Mouse (Mus musculus): ENCODE measurements at regions not wholly inside any gene's neighbourhood (a gene's known extent, or its start where the extent isn't known, plus 50 kb on each side); places are given as distances from the start of the nearest gene placed in this dataset.

DNA sequence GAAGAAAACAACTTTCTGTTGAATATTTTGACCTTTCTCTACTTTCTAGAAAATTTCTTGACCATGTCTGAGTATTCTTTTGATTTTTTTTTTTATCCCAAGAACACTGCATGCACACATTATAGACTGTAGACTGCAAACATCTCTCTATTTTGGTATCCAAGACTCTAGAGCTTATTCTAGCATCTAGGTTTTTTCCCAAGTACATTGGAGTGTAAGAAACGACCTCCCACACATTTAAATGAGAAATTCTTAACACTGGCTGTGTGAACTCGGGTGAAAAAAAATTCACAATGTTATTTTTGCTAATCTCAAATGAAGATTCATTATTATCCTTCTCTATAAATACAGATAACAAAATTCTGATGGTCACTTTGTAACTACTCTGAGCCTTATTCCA lies 112.0 kb upstream of the Dpt start:
- WGBS = 79% methylated on average over 2 of the region's 2 CpGs
- H3K27me3 ChIP-seq (ENCODE audit: insufficient read depth, poor library complexity, severe bottlenecking) = no peaks in the 10 kb centered on the region
- H3K9me3 ChIP-seq = no peaks in the 10 kb centered on the region

DNA sequence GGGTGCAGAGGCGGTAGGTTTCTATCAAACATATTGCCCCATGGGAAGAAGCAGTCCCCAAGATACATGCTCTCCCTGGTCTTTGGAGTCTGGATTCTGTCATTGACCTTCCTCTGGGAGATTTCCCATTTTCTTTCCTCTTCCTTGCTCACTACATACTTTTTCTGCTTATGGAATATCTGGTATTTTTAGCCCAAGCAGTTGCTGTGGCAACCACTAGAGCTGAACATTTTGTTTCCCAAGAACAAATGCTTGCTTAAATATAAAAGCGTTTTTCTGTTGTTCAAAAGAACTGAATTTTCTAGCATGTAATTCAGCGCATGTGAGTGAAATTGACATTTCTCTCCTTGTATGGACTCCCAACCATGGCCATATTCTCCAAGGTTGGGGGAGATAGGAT lies 112.7 kb upstream of the Dpt start:
- Histone ChIP-seq H3K27ac (no peak overlapping the region), H3K27me3 (ENCODE audit: insufficient read depth, poor library complexity, severe bottlenecking) (no peaks in the 10 kb centered on the region), H3K36me3 (no peaks in the 10 kb centered on the region), H3K9me3 (no peaks in the 10 kb centered on the region), H3K4me1 (replicated peaks) (no peaks in the 10 kb centered on the region), H3K4me3 (no peak overlapping the region)
- whole genome bisulfite sequencing = 92% methylated on average over 3 of the region's 3 CpGs
- no peak for DNase-seq (ENCODE audit: low spot score)

More for the DNA sequence above, 112.0 kb upstream of the Dpt start:
- Histone ChIP-seq H3K27ac (no peak overlapping the region), H3K4me3 (no peak overlapping the region), H3K36me3 (no peaks in the 10 kb centered on the region), H3K4me1 (replicated peaks) (no peaks in the 10 kb centered on the region)
- DNase-seq (ENCODE audit: low spot score) = no peak

DNA sequence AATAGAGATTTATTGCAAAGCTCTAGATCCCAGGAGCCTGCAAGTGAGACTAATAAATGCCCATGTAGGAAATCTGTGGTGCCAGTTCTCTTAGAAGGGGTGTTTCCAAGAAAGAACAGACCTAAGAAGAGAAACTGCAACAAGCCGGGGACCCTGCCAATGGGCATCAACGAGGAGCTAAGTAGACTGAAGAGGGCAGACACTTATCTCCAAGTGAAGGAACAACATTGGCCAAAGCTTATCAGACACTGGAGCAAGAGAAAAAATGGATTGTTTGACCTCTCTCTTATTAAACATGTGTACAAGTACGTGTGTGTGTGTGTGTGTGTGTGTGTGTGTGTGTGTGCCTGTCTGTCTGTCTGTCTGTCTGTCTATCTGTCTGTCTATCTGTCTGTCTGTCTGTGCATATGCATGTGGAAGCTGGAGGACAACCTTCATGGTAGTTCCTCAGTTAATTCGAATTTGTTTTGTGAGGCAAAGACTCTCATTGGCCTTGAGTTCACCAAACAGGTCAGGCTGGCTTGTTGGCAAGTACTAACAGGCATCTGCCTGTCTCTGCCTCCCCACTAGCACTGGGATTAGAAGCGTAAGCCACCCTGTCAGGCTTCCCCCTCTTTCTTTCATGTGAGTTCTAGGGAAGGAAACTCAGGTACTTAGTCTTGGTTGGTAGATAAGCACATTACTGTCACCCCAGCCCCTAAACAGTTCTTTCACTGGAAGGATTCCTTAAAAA lies 113.4 kb upstream of the Dpt start:
- no peaks in the 10 kb centered on the region for H3K9me3 ChIP-seq
- no peak overlapping the region for H3K27ac ChIP-seq
- H3K36me3 ChIP-seq = no peaks in the 10 kb centered on the region
- 84% methylated on average over 5 of the region's 5 CpGs for WGBS
- no peak overlapping the region for H3K4me3 ChIP-seq
- DNase-seq (ENCODE audit: low spot score) = no peak
- no peaks in the 10 kb centered on the region for H3K27me3 ChIP-seq (ENCODE audit: insufficient read depth, poor library complexity, severe bottlenecking)
- no peaks in the 10 kb centered on the region for H3K4me1 ChIP-seq (replicated peaks)

DNA sequence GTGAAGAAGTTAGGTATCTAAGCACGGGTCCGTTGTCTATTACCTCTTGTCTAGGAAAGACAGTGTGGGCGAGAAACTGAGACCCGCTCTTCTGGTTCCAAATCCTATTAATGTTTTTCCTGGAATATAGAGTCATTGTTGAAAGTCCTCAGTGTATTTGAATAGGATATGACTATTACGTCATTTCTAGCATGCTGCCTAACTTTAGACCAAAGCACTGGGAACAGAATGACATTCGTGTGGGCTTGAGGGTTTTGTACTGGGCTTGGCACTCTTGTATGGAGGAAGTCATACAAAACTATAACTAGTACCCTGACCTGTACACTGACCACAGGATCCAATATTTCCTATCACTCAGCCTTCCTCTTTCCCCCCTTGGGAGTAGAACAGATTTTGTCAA lies 114.0 kb upstream of the Dpt start:
- WGBS = 94% methylated on average over 6 of the region's 6 CpGs
- H3K27me3 ChIP-seq (ENCODE audit: insufficient read depth, poor library complexity, severe bottlenecking) = no peaks in the 10 kb centered on the region

DNA sequence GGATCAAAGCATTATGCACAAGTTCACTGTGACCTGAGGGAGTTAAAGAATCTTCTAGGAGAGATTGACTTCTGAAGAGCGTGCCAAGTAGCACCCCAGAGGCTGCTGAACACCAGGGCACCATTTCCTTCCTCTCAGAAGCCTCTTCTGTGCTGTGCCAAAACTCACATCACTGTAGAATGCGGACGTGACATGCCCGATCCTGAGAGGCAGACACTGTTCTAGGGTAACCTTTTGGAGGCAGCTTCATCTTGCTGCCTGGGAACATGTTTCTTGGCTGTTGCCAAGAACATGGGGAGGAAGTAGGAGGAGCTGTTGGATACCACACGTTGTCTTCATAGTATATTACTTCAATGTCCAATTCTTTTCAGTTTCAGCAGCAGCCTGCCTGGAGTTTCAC lies 114.9 kb upstream of the Dpt start:
- 76% methylated on average over 5 of the region's 5 CpGs for WGBS
- 0 out of 2 replicates have a peak, but pooled peaks cover 5% of the 10 kb centered on the region for H3K9me3 ChIP-seq
- no peak overlapping the region for H3K4me3 ChIP-seq
- H3K27me3 ChIP-seq (ENCODE audit: insufficient read depth, poor library complexity, severe bottlenecking) = no peaks in the 10 kb centered on the region
- DNase-seq (ENCODE audit: low spot score) = no peak
- H3K4me1 ChIP-seq (replicated peaks) = no peaks in the 10 kb centered on the region
- no peaks in the 10 kb centered on the region for H3K36me3 ChIP-seq
- no peak overlapping the region for H3K27ac ChIP-seq

More for the DNA sequence above, 114.0 kb upstream of the Dpt start:
- H3K4me1 ChIP-seq (replicated peaks) = no peaks in the 10 kb centered on the region
- DNase-seq (ENCODE audit: low spot score) = no peak
- no peaks in the 10 kb centered on the region for H3K9me3 ChIP-seq
- no peak overlapping the region for H3K27ac ChIP-seq
- no peaks in the 10 kb centered on the region for H3K36me3 ChIP-seq
- H3K4me3 ChIP-seq = no peak overlapping the region

DNA sequence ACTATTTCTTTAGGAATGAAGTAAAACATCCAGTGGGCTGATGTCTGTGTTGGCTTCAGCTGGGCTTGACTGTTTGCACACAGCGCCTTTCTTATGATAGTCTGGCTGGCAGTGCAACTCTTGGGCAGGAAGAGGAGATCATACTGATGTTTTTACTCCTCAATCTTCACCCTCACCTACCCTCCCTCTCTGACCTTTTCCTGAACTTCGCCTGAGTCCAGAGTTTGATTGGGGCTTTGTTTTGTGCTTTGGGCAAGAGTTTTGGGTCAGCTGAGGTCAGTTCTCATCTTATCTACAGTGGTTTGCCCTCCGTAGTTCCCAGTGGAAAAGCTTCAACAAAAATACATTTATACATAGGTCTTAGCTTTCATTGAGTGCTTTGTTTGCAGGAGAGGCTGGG lies 118.1 kb upstream of the Dpt start:
- H3K4me3 ChIP-seq = no peak overlapping the region
- DNase-seq (ENCODE audit: low spot score) = no peak

DNA sequence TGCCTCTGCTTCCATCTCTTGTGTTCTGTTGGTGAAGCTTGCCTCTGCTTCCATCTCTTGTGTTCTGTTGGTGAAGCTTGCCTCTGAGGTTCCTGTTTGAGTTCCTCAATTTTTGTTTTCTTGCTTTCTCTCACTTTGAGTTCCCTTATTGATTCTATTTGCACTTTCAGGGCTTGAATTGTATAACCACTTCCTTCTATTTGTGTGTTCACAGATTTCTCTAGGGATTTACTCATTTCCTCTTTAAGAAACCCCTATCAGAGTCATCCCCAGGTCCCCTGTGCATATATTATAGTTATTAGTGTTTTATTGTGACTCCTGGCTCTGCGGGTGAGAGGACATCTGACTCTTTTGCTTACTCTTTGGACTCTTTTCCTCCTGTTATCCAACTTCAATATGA lies 144.2 kb upstream of the Dpt start:
- Histone ChIP-seq H3K36me3 (no peaks in the 10 kb centered on the region), H3K27ac (no peak overlapping the region), H3K4me1 (replicated peaks) (no peaks in the 10 kb centered on the region), H3K9me3 (no peaks in the 10 kb centered on the region), H3K27me3 (ENCODE audit: insufficient read depth, poor library complexity, severe bottlenecking) (no peaks in the 10 kb centered on the region), H3K4me3 (no peak overlapping the region)
- DNase-seq (ENCODE audit: low spot score) = no peak
- WGBS = 91% methylated on average over 1 of the region's 1 CpGs

More for the DNA sequence above, 118.1 kb upstream of the Dpt start:
- 67% methylated on average over 3 of the region's 3 CpGs for WGBS
- no peaks in the 10 kb centered on the region for H3K36me3 ChIP-seq
- H3K27ac ChIP-seq = no peak overlapping the region
- H3K9me3 ChIP-seq = 0 out of 2 replicates have a peak, but pooled peaks cover 5% of the 10 kb centered on the region
- no peaks in the 10 kb centered on the region for H3K27me3 ChIP-seq (ENCODE audit: insufficient read depth, poor library complexity, severe bottlenecking)
- no peaks in the 10 kb centered on the region for H3K4me1 ChIP-seq (replicated peaks)

DNA sequence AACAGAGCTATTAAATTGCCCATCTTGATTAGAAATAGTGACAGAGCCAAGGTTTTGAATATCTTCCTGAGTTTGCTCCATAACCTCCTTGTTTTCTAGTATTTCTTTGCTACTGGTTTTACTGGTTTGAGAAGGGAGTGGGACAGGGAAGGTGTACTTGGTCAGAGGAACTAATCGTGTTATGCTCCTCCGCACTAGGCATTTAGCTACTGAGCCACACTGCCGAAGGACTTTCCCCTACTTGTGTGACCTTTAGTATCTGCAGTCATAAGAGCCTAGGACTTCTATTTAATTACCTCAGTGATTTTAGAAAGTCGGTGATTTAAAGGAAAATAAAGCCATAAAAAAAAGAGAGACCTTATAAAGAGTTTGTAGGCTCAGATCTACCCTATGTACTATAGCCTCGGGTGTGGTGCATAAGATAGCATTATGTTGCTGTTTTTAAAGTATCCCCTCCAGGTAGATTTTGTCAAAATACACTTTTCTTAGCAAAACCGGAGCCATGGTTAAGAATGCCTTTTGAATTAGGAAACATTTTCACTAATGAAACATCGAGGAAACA lies 158.5 kb upstream of the Dpt start:
- no peak for DNase-seq (ENCODE audit: low spot score)
- H3K4me3 ChIP-seq = no peak overlapping the region
- no peaks in the 10 kb centered on the region for H3K4me1 ChIP-seq (replicated peaks)
- no peak overlapping the region for H3K27ac ChIP-seq
- H3K36me3 ChIP-seq = no peaks in the 10 kb centered on the region
- 89% methylated on average over 7 of the region's 7 CpGs for WGBS
- no peaks in the 10 kb centered on the region for H3K9me3 ChIP-seq
- no peaks in the 10 kb centered on the region for H3K27me3 ChIP-seq (ENCODE audit: insufficient read depth, poor library complexity, severe bottlenecking)

DNA sequence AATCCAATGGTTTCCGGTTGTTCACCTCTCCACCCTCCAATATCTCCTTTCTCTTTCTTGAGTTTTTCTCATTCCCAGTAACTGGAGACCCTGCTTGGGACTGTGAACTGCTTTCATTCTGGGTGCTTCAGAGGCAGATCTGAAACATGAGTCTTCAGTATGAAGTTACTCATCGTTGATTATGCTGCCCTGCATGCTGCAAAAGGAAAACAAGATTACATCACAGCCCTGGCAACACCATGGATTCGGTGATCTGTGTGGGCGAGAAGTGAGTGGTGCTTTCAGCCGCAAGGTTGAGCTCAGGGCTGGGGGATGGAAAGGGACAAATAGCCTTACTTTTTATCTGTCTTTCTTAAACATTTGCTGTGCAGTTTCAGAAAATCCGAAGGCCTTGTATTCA lies 164.8 kb upstream of the Dpt start:
- Histone ChIP-seq H3K27ac (no peak overlapping the region), H3K4me3 (no peak overlapping the region), H3K4me1 (replicated peaks) (no peaks in the 10 kb centered on the region), H3K36me3 (no peaks in the 10 kb centered on the region), H3K9me3 (no peaks in the 10 kb centered on the region), H3K27me3 (ENCODE audit: insufficient read depth, poor library complexity, severe bottlenecking) (no peaks in the 10 kb centered on the region)
- no peak for DNase-seq (ENCODE audit: low spot score)
- 83% methylated on average over 6 of the region's 6 CpGs for WGBS

DNA sequence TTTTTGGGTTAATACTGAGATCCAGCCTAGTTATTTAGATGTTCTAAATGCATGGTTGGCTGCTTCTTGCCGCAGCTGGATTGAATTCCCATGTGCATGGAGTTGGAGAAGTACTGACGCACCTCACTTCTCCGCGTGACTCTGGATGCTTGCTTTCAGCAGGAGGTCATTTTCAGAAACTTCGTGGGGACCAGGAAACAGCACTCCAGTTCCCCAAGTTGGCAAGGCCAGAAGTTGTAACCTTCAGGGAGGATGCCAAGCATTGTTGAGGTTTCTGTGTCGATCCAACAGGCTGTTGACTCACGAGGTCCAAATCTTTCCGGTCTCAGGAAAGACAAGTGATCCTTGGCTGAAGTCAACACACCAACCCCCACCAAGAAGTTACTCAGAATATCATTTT lies 167.6 kb upstream of the Dpt start:
- no peaks in the 10 kb centered on the region for H3K4me1 ChIP-seq (replicated peaks)
- no peak overlapping the region for H3K4me3 ChIP-seq
- no peak for DNase-seq (ENCODE audit: low spot score)
- no peaks in the 10 kb centered on the region for H3K27me3 ChIP-seq (ENCODE audit: insufficient read depth, poor library complexity, severe bottlenecking)
- no peaks in the 10 kb centered on the region for H3K9me3 ChIP-seq
- no peak overlapping the region for H3K27ac ChIP-seq
- 89% methylated on average over 8 of the region's 8 CpGs for WGBS
- H3K36me3 ChIP-seq = no peaks in the 10 kb centered on the region

DNA sequence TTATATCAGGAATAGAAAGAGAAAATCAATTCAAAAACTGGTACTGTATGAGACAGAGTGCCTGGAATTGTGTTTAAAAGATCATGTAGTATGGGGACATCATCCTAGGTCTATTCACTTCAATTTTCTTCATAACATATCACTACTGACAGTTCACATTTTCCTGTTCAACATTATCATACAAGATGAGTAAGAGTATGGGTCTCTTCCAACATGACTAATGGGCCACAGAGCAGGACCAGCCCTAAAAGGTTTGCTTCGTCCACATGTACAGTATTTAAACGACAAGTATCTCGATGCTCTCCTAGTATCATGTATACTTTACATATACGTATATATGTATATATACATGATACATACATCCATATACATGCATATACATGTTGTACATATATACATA lies 164.8 kb upstream of the Atp1b1 start:
- Histone ChIP-seq H3K4me1 (replicated peaks) (no peaks in the 10 kb centered on the region), H3K9me3 (peaks cover 4% of the 10 kb centered on the region; the same call in 1 of the 2 replicates), H3K27me3 (ENCODE audit: insufficient read depth, poor library complexity, severe bottlenecking) (no peaks in the 10 kb centered on the region), H3K4me3 (no peak overlapping the region), H3K27ac (no peak overlapping the region), H3K36me3 (no peaks in the 10 kb centered on the region)
- DNase-seq (ENCODE audit: low spot score) = no peak
- WGBS = 92% methylated on average over 4 of the region's 4 CpGs

DNA sequence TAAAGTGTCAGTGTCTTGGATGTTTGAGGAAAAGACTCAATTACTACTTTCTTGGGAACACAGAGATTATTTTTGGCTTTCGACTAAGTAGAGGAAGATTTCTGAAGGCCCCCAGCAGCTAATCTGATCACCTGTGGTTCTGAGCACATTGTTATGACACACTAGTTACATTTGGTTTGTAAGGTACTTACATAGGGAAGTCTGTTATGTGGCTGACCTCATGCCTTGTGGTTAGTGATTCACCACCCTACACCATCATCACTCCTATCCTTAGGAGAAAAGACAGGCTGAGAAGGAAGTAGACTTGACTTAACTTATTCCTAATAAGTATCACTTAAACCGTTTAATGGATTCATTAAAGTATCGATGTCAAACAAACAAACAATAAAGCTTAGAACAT lies 164.3 kb upstream of the Atp1b1 start:
- Histone ChIP-seq H3K36me3 (no peaks in the 10 kb centered on the region), H3K27me3 (ENCODE audit: insufficient read depth, poor library complexity, severe bottlenecking) (no peaks in the 10 kb centered on the region), H3K4me1 (replicated peaks) (no peaks in the 10 kb centered on the region), H3K27ac (no peak overlapping the region), H3K9me3 (peaks cover 4% of the 10 kb centered on the region; the same call in 1 of the 2 replicates), H3K4me3 (no peak overlapping the region)
- DNase-seq (ENCODE audit: low spot score) = no peak
- 95% methylated on average over 3 of the region's 3 CpGs for WGBS

DNA sequence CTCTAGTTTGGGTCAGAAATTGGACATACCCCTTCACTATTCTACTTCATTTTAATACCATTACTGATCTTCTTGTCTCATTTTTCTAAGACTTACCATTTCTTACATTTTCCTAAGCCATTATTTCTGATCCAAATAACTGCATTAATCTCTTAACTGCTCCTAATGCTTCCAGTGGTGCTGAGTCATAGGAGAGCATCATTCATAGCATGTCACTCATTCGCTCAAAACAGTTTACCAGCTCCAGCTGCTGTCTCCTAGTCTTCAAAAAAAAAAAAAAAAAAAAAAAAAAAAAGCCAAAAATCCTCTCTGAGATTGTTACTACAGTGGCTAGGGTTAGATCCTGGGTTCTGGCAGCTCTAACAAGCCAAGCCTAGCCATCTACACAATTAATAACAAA lies 162.0 kb upstream of the Atp1b1 start:
- Histone ChIP-seq H3K27me3 (ENCODE audit: insufficient read depth, poor library complexity, severe bottlenecking) (no peaks in the 10 kb centered on the region), H3K36me3 (no peaks in the 10 kb centered on the region), H3K4me1 (replicated peaks) (no peaks in the 10 kb centered on the region), H3K27ac (no peak overlapping the region), H3K4me3 (no peak overlapping the region), H3K9me3 (peaks cover 4% of the 10 kb centered on the region; the same call in 1 of the 2 replicates)
- WGBS = 93% methylated on average over 1 of the region's 1 CpGs
- no peak for DNase-seq (ENCODE audit: low spot score)
